Comparison of ENCODE assay signal across 22 mouse cellular contexts in genomic region chrX:145195844-145196243, GRCm38 (mm10).
"Had no signal": no experiment of that assay in that cellular context is flagged by ENCODE, and none has a peak within 500 bp of the region (broad histone marks: within the 10 kb centered on the region; RNA-seq: fewer than 3 reads in every experiment).

No protein-coding gene starts in this region.

- H3K27me3 ChIP-seq: liver, embryonic 15.5 days; lung, embryonic 15.5 days; midbrain, embryonic 13.5 days; midbrain, embryonic 15.5 days; neural tube, embryonic 13.5 days; neural tube, embryonic 15.5 days had no signal

- H3K9ac ChIP-seq: liver, embryonic 15.5 days; liver, postnatal 0 days; lung, embryonic 15.5 days; midbrain, embryonic 13.5 days; midbrain, embryonic 15.5 days; neural tube, embryonic 13.5 days; neural tube, embryonic 15.5 days had no signal

- H3K36me3 ChIP-seq: liver, embryonic 15.5 days; lung, embryonic 15.5 days; midbrain, embryonic 13.5 days; midbrain, embryonic 15.5 days; neural tube, embryonic 13.5 days; neural tube, embryonic 15.5 days had no signal

- ATAC-seq: liver, postnatal 0 days; lung, postnatal 0 days; midbrain, embryonic 13.5 days; midbrain, embryonic 15.5 days had no signal

- H3K27ac ChIP-seq: liver, embryonic 15.5 days; lung, embryonic 15.5 days; macrophage; midbrain, embryonic 13.5 days; midbrain, embryonic 15.5 days; neural tube, embryonic 13.5 days; neural tube, embryonic 15.5 days had no signal

- DNase-seq: liver, postnatal 0 days; lung, adult 2 months; lung, postnatal 14 days; lung, postnatal 36 days; retina, postnatal 1 day; right cerebral cortex, adult 18-20 months; right cerebral cortex, postnatal 25 days; right cerebral cortex, postnatal 4 days; spleen, adult 18-20 months; thymus, adult 18-20 months; thymus, postnatal 14 days; thymus, postnatal 36 days had no signal

- H3K4me1 ChIP-seq: liver, embryonic 15.5 days; lung, embryonic 15.5 days; midbrain, embryonic 13.5 days; midbrain, embryonic 15.5 days; neural tube, embryonic 13.5 days; neural tube, embryonic 15.5 days had no signal

- H3K4me3 ChIP-seq: liver, embryonic 15.5 days; lung, embryonic 15.5 days; midbrain, embryonic 13.5 days; midbrain, embryonic 15.5 days; myocyte; neural tube, embryonic 13.5 days; neural tube, embryonic 15.5 days had no signal

- H3K4me2 ChIP-seq: liver, embryonic 15.5 days; lung, embryonic 15.5 days; midbrain, embryonic 11.5 days; midbrain, embryonic 13.5 days; midbrain, embryonic 15.5 days; neural tube, embryonic 13.5 days; neural tube, embryonic 15.5 days had no signal

- H3K9me3 ChIP-seq: liver, embryonic 15.5 days; lung, embryonic 15.5 days; midbrain, embryonic 13.5 days; midbrain, embryonic 15.5 days; neural tube, embryonic 13.5 days; neural tube, embryonic 15.5 days had no signal
